Mouse (Mus musculus): ENCODE results near the gene Zfp644. TPM values are rescaled to one million over a fixed set of nuclear protein-coding genes. Genes with fewer than 3 reads are reported as not detected.
"Not testable (repeated sequence)": the region's sequence is repeated elsewhere in the genome, so short reads cannot be mapped to it uniquely, and the experiment has no call there.

Zfp644 gene
- polyA plus RNA-seq, 1 experiment from 2014 or later = 64.7 TPM

DNA sequence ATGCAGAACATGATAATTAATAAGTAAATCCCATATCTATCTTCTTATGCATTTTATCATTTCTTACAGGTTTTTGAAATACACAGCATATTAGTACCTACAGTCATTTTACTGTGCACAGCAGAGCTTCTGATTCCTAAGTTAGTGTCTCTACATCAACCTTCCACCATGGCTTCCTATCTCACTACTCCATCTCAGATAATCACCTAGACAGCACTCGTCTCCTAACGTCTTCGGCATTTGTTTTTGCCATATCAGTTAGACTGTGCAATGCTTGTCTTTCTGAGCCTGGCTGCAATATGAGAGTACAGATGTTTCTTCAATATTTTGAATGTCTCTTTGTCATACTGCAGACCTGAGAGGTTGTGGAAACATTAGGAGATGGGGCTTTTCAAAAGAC, 9.3 kb upstream of the Zfp644 start:
- H3K36me3 ChIP-seq (ENCODE audit: control insufficient read depth, insufficient read depth, low read length) = no peaks in the 10 kb centered on the region
- WGBS = 92% methylated on average over 3 of the region's 3 CpGs
- no peak overlapping the region for H3K4me2 ChIP-seq (ENCODE audit: low read length)
- H3K27me3 ChIP-seq (ENCODE audit: control insufficient read depth, insufficient read depth, low read depth, low read length) = no peaks in the 10 kb centered on the region
- H3K9ac ChIP-seq (ENCODE audit: low read depth, low read length) = no peak overlapping the region
- H3K4me3 ChIP-seq (ENCODE audit: low read depth, low read length) = no peak overlapping the region
- H3K27ac ChIP-seq (ENCODE audit: low read length) = no peak overlapping the region
- ATAC-seq = no peak
- no peaks in the 10 kb centered on the region for H3K9me3 ChIP-seq (replicated peaks; ENCODE audit: control insufficient read depth, low read length, poor library complexity, severe bottlenecking)
- no peaks in the 10 kb centered on the region for H3K4me1 ChIP-seq (ENCODE audit: control insufficient read depth, insufficient read depth, low read length)

DNA sequence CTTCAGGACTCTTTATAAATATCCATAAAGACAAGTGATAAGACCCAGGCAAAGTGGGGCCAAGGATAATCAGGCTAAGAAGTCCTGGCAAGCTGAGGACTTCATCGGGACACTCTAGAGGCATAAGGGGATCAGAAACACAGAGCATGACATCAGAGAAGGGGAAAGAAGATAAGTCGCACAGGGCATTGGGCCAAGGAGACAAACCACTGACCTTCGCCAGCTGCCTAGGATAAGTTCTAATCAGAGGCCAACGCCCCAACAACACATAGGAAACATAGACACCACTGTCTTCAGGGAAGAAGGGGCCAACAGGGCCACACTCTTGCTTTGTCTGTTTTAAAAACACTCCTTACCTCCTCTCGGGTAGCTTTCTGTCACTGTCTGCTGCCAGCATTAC, 8.1 kb upstream of the Zfp644 start:
- Histone ChIP-seq H3K9ac (ENCODE audit: low read depth, low read length) (no peak overlapping the region), H3K4me2 (ENCODE audit: low read length) (no peak overlapping the region), H3K9me3 (replicated peaks; ENCODE audit: control insufficient read depth, low read length, poor library complexity, severe bottlenecking) (no peaks in the 10 kb centered on the region), H3K4me3 (ENCODE audit: low read depth, low read length) (no peak overlapping the region), H3K4me1 (ENCODE audit: control insufficient read depth, insufficient read depth, low read length) (no peaks in the 10 kb centered on the region), H3K27me3 (ENCODE audit: control insufficient read depth, insufficient read depth, low read depth, low read length) (no peaks in the 10 kb centered on the region), H3K36me3 (ENCODE audit: control insufficient read depth, insufficient read depth, low read length) (no peaks in the 10 kb centered on the region), H3K27ac (ENCODE audit: low read length) (no peak overlapping the region)
- no peak for ATAC-seq
- 73% methylated on average over 5 of the region's 5 CpGs for WGBS

DNA sequence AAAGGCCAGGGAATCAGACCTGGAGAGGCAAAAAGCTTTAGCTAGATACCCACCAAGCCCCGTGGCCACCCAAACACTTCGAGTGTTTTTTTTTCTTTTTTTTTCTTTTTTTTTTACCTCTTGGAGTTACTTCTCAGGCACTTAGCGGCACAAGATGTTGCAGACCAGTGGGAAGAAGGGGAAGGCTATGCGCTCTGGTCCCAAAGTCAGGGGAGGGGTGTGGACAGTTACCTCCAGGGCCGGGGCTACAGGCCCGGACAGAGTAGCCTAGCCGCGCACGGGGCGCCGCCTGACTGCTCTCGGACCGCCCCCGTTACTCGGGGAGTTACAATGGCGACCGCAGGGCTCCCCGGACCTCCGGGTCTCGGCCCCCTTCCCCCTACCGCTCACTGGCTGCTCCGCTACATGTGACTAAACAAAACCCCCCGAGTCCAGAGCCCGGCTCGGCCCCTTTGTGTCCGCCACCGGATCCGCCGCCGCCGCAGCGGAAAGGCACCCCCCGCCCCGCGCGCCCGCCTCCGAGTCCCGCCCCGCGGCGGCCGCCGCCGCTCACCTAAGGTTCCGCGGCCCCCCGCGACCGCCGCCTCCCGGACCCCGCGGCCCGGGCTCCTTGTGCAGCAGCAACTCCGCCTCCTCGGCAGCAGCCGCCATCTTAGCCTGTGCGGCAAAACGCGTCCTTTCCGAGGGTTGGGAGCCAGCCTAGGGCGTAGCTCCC, 1.2 kb downstream of the Zfp644 start:
- no peaks in the 10 kb centered on the region for H3K36me3 ChIP-seq (ENCODE audit: control insufficient read depth, insufficient read depth, low read length)
- peak; percentile 94 for ATAC-seq
- peaks cover 33% of the 10 kb centered on the region for H3K4me1 ChIP-seq (ENCODE audit: control insufficient read depth, insufficient read depth, low read length)
- WGBS = under 1% methylated on average over 56 of the region's 63 CpGs
- peak overlapping the region; percentile 99 for H3K27ac ChIP-seq (ENCODE audit: low read length)
- H3K4me3 ChIP-seq (ENCODE audit: low read depth, low read length) = peak overlapping the region; percentile 94
- H3K27me3 ChIP-seq (ENCODE audit: control insufficient read depth, insufficient read depth, low read depth, low read length) = no peaks in the 10 kb centered on the region
- H3K4me2 ChIP-seq (ENCODE audit: low read length) = peak overlapping the region; percentile 90
- H3K9me3 ChIP-seq (replicated peaks; ENCODE audit: control insufficient read depth, low read length, poor library complexity, severe bottlenecking) = no peaks in the 10 kb centered on the region
- peak overlapping the region; percentile 98 for H3K9ac ChIP-seq (ENCODE audit: low read depth, low read length)

DNA sequence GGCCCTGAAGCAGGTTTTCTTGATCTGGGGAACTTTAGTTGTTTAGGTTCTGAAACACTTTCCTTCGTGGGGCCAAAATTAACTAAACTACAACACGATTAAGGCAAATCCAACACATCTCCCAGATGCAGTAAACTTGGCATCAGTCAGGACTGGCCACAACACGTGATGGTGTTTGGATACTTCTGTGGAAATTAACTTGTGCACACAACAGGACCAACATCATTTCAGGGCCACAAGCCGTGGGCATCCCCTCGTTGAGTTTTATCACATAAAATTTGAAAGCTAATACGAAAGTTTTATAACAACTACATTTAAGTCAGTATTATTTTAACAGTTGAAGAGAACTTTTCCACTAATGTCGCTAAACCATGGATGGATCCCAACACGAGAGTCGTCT, 1.9 kb downstream of the Zfp644 start:
- Histone ChIP-seq H3K27me3 (ENCODE audit: control insufficient read depth, insufficient read depth, low read depth, low read length) (no peaks in the 10 kb centered on the region), H3K4me2 (ENCODE audit: low read length) (peak overlapping the region; percentile 90), H3K4me1 (ENCODE audit: control insufficient read depth, insufficient read depth, low read length) (peaks cover 33% of the 10 kb centered on the region), H3K36me3 (ENCODE audit: control insufficient read depth, insufficient read depth, low read length) (no peaks in the 10 kb centered on the region), H3K9me3 (replicated peaks; ENCODE audit: control insufficient read depth, low read length, poor library complexity, severe bottlenecking) (no peaks in the 10 kb centered on the region), H3K4me3 (ENCODE audit: low read depth, low read length) (peak overlapping the region; percentile 94), H3K9ac (ENCODE audit: low read depth, low read length) (peak overlapping the region; percentile 98), H3K27ac (ENCODE audit: low read length) (peak overlapping the region; percentile 99; the same call in 1 of the 2 replicates)
- ATAC-seq = no peak
- WGBS = 41% methylated on average over 9 of the region's 9 CpGs

DNA sequence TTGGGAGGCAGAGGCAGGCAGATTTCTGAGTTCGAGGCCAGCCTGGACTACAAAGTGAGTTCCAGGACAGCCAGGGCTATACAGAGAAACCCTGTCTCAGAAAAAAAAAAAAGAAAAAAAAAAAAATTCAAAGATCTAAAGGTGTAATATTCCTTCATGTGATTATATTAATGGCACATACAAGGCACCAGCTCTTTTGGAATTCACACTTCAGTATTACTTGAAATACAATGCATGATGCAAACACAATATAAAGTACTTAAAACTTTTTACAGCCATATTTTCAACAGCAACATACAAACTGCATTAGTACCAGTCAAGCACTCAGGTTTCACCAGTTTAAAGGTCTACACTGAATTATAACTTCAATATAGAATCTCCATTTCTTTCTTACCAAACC, 2.4 kb downstream of the Zfp644 start:
- Histone ChIP-seq H3K27ac (ENCODE audit: low read length) (no peak overlapping the region), H3K9ac (ENCODE audit: low read depth, low read length) (no peak overlapping the region), H3K4me3 (ENCODE audit: low read depth, low read length) (peak overlapping the region; percentile 94), H3K27me3 (ENCODE audit: control insufficient read depth, insufficient read depth, low read depth, low read length) (no peaks in the 10 kb centered on the region), H3K36me3 (ENCODE audit: control insufficient read depth, insufficient read depth, low read length) (no peaks in the 10 kb centered on the region), H3K9me3 (replicated peaks; ENCODE audit: control insufficient read depth, low read length, poor library complexity, severe bottlenecking) (no peaks in the 10 kb centered on the region), H3K4me2 (ENCODE audit: low read length) (peak overlapping the region; percentile 90), H3K4me1 (ENCODE audit: control insufficient read depth, insufficient read depth, low read length) (peaks cover 33% of the 10 kb centered on the region)
- 100% methylated on average over 1 of the region's 1 CpGs for WGBS
- no peak for ATAC-seq

DNA sequence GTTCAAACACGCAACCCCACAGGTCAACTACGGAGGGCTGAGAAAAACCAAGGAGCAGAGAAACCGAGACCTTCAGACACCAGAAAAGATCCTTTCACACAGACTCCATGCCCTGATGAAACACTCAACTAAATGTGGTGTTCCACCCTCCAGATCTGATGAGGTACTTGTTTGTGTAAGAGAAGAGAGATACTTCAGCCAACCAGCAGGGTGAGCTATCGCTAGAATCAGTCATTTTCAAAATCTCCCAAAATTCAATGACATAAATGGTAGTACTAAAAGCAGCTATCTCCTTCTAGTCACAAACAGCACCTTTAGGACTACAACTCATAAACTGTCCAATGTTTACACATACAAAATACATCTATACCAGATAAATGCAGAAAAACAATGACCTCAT, 4.1 kb downstream of the Zfp644 start:
- Histone ChIP-seq H3K36me3 (ENCODE audit: control insufficient read depth, insufficient read depth, low read length) (no peaks in the 10 kb centered on the region), H3K9me3 (replicated peaks; ENCODE audit: control insufficient read depth, low read length, poor library complexity, severe bottlenecking) (no peaks in the 10 kb centered on the region), H3K27ac (ENCODE audit: low read length) (no peak overlapping the region), H3K27me3 (ENCODE audit: control insufficient read depth, insufficient read depth, low read depth, low read length) (no peaks in the 10 kb centered on the region), H3K9ac (ENCODE audit: low read depth, low read length) (no peak overlapping the region), H3K4me2 (ENCODE audit: low read length) (no peak overlapping the region), H3K4me3 (ENCODE audit: low read depth, low read length) (no peak overlapping the region), H3K4me1 (ENCODE audit: control insufficient read depth, insufficient read depth, low read length) (peaks cover 33% of the 10 kb centered on the region)
- WGBS = 94% methylated on average over 4 of the region's 4 CpGs
- ATAC-seq = no peak

DNA sequence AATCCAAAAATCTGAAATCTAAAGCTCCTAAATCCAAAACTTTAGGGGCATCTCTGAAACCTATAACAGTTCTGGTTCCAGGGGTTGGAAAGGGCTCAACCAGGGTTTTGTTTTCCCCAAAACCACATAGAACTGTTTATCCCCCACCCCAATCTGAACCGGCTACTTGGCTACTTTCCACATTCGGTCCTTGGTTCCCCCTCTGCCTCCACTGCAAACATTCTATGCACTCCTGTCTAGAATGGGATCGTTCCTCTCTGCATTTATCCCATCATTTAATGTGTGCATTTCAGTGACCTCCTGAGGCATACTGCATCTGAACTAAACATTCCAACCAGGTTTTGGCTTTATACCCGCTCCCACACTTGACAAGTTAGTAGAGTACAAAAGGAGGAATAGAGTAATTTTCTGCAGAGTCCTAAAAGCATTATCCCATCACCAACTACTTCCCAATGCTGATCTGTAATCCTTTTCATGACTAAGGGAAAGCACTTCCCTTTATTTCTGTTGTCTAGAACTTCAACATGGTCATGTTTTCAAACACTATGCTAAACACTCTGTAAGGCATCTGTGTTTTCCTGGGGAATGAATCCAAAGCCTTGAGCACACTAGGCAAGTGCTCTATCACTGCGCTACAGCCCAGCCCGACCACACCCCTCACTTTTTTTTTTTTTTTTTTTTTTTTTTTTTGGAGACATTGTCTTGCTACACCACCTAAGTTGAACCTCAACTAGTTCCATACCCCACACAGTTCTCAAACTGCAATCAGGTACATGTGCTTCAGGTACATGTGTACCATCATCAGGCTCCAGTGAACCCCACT, 16.2 kb downstream of the Zfp644 start:
- Histone ChIP-seq H3K27ac (ENCODE audit: low read length) (no peak overlapping the region), H3K9me3 (replicated peaks; ENCODE audit: control insufficient read depth, low read length, poor library complexity, severe bottlenecking) (no peaks in the 10 kb centered on the region), H3K4me3 (ENCODE audit: low read depth, low read length) (no peak overlapping the region), H3K27me3 (ENCODE audit: control insufficient read depth, insufficient read depth, low read depth, low read length) (no peaks in the 10 kb centered on the region), H3K4me2 (ENCODE audit: low read length) (no peak overlapping the region), H3K36me3 (ENCODE audit: control insufficient read depth, insufficient read depth, low read length) (no peaks in the 10 kb centered on the region), H3K9ac (ENCODE audit: low read depth, low read length) (no peak overlapping the region), H3K4me1 (ENCODE audit: control insufficient read depth, insufficient read depth, low read length) (no peaks in the 10 kb centered on the region)
- no peak for ATAC-seq
- 95% methylated on average over 6 of the region's 6 CpGs for WGBS

DNA sequence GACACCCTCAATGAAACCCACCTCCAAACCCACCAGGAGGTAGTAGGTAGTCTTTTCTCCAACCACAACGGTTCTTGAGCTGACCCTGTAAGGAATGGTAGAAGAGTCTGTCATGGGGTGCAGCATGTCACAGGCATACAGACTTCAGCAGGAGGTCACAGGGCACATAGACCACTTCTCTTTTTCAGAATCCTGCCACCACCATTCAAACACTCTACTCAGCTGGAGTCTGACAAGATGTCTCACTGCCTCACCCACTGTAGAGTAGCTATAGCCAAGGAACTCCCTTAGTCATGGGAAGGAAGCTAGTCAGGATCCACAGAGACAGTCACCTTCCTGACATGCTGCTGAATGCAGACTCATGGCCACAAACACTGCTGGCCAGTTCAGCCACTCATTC, 17.4 kb downstream of the Zfp644 start:
- H3K27me3 ChIP-seq (ENCODE audit: control insufficient read depth, insufficient read depth, low read depth, low read length) = no peaks in the 10 kb centered on the region
- no peak overlapping the region for H3K27ac ChIP-seq (ENCODE audit: low read length)
- H3K4me2 ChIP-seq (ENCODE audit: low read length) = no peak overlapping the region
- no peak overlapping the region for H3K9ac ChIP-seq (ENCODE audit: low read depth, low read length)
- no peaks in the 10 kb centered on the region for H3K4me1 ChIP-seq (ENCODE audit: control insufficient read depth, insufficient read depth, low read length)
- WGBS = 100% methylated on average over 1 of the region's 1 CpGs
- ATAC-seq = no peak
- H3K9me3 ChIP-seq (replicated peaks; ENCODE audit: control insufficient read depth, low read length, poor library complexity, severe bottlenecking) = no peaks in the 10 kb centered on the region
- no peaks in the 10 kb centered on the region for H3K36me3 ChIP-seq (ENCODE audit: control insufficient read depth, insufficient read depth, low read length)
- H3K4me3 ChIP-seq (ENCODE audit: low read depth, low read length) = no peak overlapping the region

DNA sequence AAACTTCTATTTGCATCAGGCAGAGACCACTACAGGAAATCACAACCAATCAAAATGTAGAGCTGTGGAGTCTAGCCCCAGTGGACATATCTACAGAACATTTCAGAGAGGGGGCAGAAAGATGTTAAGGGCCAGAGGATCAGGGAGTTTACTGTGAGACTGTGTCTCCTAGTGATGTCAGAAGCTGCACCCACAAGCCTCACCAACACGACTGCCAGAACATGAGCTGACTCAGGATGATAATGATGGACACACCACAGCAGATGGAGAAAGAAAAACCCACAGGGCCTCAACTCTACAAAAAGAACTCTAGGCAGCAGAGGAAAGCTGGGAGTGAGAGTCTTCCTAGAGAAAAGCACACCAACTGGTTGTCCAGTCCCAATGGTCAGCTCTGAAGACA, 18.3 kb downstream of the Zfp644 start:
- H3K9ac ChIP-seq (ENCODE audit: low read depth, low read length); ATAC-seq; H3K36me3 ChIP-seq (ENCODE audit: control insufficient read depth, insufficient read depth, low read length); H3K9me3 ChIP-seq (replicated peaks; ENCODE audit: control insufficient read depth, low read length, poor library complexity, severe bottlenecking); H3K27me3 ChIP-seq (ENCODE audit: control insufficient read depth, insufficient read depth, low read depth, low read length); H3K4me2 ChIP-seq (ENCODE audit: low read length); H3K4me3 ChIP-seq (ENCODE audit: low read depth, low read length); H3K4me1 ChIP-seq (ENCODE audit: control insufficient read depth, insufficient read depth, low read length); H3K27ac ChIP-seq (ENCODE audit: low read length): not testable (repeated sequence)
- WGBS = 74% methylated on average over 1 of the region's 1 CpGs
